In the genomic region with DNA sequence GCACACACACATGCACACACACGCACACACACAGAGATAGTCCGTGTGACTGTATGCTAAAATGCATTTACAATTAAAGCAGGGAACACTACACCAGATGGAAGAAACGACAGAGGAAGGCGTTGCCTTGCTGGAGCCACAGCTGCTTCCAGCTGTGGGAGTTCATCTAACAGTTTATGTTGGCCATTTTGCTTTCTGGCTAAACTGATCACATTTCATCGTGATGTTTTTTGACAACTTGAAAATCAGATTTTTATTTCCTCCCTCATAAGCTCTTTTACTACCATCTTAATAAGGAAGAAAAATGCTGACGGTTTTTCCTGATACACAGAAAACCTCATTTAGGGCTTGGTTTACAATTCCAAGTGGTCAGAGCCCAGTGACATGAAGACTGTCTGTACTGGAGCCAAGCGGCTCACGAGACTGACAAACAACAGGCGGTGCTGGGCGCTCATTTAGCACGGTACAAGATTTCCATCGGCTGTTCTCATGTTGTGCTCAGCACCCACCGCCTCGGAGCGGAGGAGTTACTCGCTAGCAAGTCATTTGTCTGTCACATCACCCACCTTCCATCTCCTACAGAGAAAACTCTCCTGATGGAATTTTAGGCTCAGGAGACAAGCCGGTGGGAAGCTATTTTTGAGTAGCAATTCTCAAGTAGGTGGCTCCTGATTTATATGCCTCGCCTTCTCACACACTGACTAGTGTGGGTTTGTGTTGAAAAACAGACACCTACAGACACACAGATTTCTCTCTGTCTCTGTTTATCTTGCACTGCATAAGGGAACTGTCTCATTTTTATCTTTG, we compare ENCODE assay signal across 8 mouse cellular contexts. TPM values are rescaled to one million over a fixed set of nuclear protein-coding genes. Genes with fewer than 3 reads are reported as not detected.
DNase-seq lines count a peak whose midpoint lies in the region; ATAC-seq and TF ChIP-seq lines count a peak whose summit lies in the region.

No protein-coding gene starts in this region.

- WGBS in heart, embryonic 14.5 days = 26% methylated on average over 18 of the region's 18 CpGs

- no peaks in the 10 kb centered on the region for H3K9me3 ChIP-seq in heart, embryonic 14.5 days (ENCODE audit: control insufficient read depth, low read length)

- no peaks in the 10 kb centered on the region for H3K27me3 ChIP-seq in heart, embryonic 14.5 days (ENCODE audit: control insufficient read depth, insufficient read depth, low read length)

- H3K4me3 ChIP-seq in heart, embryonic 14.5 days (ENCODE audit: control insufficient read depth in 1 of 2, insufficient read depth in 1 of 2, low read depth in 1 of 2, low read length in 2 of 2) = no peak overlapping the region
- H3K4me3 ChIP-seq in layer of hippocampus, adult 2 months = no peak overlapping the region; the same call in 1 of the 2 replicates

- peak overlapping the region; percentile 78 to 92 for H3K27ac ChIP-seq in heart, embryonic 14.5 days (replicated peaks in 1 of 2; ENCODE audit: control insufficient read depth in 1 of 2, insufficient read depth in 1 of 2, low read depth in 2 of 2, low read length in 2 of 2)
- 0 out of 2 replicates have a peak overlapping the region, but pooled peaks have one; percentile 8 for H3K27ac ChIP-seq in layer of hippocampus, adult 2 months

- peak overlapping the region; percentile 23; the same call in 1 of the 2 replicates for H3K9ac ChIP-seq in heart, embryonic 14.5 days (ENCODE audit: low read length)

- peak; percentile 48 for DNase-seq in ovary, postnatal 36 days (ENCODE audit: low spot score)
- DNase-seq in ovary, postnatal 10 days (ENCODE audit: low spot score) = no peak
- peak; percentile 62 to 81 for DNase-seq in layer of hippocampus, adult 2 months (ENCODE audit: low spot score in 2 of 2)
- peak; percentile 67 for DNase-seq in lung, postnatal 25 days (ENCODE audit: low spot score)
- DNase-seq in spleen, postnatal 36 days (ENCODE audit: low spot score in 2 of 2) = no peak
- DNase-seq in cerebellum, adult 18-20 months = no peak
- no peak for DNase-seq in adrenal gland, adult 8-10 months

- TF ChIP-seq CTCF in layer of hippocampus, adult 2 months (conservative IDR thresholded peaks at IDR 0.05) = no peak

- peaks cover 18 to 35% of the 10 kb centered on the region in 2 experiments for H3K4me1 ChIP-seq in heart, embryonic 14.5 days (ENCODE audit: control insufficient read depth in 2 of 2, insufficient read depth in 2 of 2, low read length in 2 of 2)

- H3K4me2 ChIP-seq in heart, embryonic 14.5 days (ENCODE audit: low read length) = peak overlapping the region; percentile 50

- H3K36me3 ChIP-seq in heart, embryonic 14.5 days (ENCODE audit: control insufficient read depth, insufficient read depth, low read length) = peaks cover 32% of the 10 kb centered on the region

- no peak for ATAC-seq in heart, embryonic 14.5 days (ENCODE audit: insufficient number of reproducible peaks, insufficient read depth, low FRiP score, low read depth)

RNA-seq across cellular contexts. Expression of a gene that starts 17.2 kb away (rescaled TPM):
- polyA plus RNA-seq in heart, embryonic 14.5 days (2014; fragmentation: Nextera tagmentation; extraction: Ambion mirVana) = 10.2 and 10.8 TPM in 2 replicates
- total RNA-seq in layer of hippocampus, adult 2 months (2021) = 1 to 10 TPM; 2.5 to 2.6 TPM
- total RNA-seq in adrenal gland, adult 8-10 months (2022) = 10 to 100 TPM; 16.5 to 28.8 (median 22.2) TPM

Comparison
In these comparisons a context has a peak if more than half of its experiments do, and no peak if none do; other contexts are left out.
1. DNase-seq: peak in ovary, postnatal 36 days (single experiment), layer of hippocampus, adult 2 months (2 of 2) and lung, postnatal 25 days (single experiment); none in ovary, postnatal 10 days (single experiment), spleen, postnatal 36 days (0 of 2), cerebellum, adult 18-20 months (0 of 2) and adrenal gland, adult 8-10 months (single experiment).
2. RNA of a gene that starts 17.2 kb away (total RNA-seq): 16.5 to 28.8 TPM in adrenal gland, adult 8-10 months; 2.5 to 2.6 TPM in layer of hippocampus, adult 2 months; every median in the first group is over 4 times any median in the second.